Mouse (Mus musculus) embryo, embryonic 11.5 days (tissue): Measurements from ENCODE around the gene Tpsb2.

Experiments
- DNase-seq: peaks from one replicate; pipeline ENCODE4 v3.0.0-alpha.2; 2012; ENCODE audit warnings: low read depth, low spot score

Tpsb2 gene

DNA sequence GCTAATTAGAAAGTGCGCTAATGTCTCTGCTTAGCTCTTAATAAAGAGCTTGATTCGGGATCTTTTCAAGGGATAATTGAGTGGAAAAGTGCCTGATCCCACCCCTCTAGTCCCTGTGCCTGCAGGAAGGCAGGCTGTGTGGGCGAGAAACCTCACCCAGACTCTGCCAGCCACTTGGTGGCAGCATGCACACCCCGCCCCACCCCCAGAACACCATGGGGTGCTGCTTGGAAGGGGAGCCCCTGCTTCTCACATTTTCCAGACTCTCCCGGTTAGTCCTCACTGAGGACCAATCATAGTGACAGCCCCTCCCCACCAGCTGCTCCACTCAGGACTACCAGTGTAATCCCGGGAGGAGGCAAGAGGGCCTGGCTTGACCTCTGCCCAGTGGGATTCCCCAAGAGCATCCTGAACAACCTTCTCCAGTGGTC is 39.9 kb downstream of the Tpsb2 start:
- no peak for DNase-seq

GRCm38 (mm10) chr17:25407352-25407751 is 41.2 kb downstream of the Tpsb2 start:
- no peak for DNase-seq

- no peak for DNase-seq
Observed at GRCm38 (mm10) chr17:25408302-25408999, 42.3 kb downstream of the Tpsb2 start.

DNA sequence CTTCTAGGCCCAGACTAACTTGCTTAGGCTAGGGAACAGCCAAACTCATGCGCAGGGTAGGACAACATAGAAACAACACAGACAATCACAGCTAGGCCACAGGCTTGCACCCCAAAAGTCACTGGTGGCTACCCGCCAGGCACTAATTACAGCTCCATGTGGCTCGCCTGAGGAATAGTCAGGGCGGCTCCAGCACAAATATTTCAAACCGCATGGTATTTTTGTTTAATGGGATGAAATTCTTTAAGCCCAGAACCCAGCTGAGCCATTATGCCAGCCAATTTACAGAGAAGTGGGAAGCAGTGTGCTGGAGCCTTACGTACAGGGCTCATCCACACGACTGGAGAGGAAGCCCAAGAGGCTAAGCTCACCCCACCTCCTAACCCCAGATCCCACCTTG is 43.5 kb downstream of the Tpsb2 start:
- DNase-seq = no peak

DNA sequence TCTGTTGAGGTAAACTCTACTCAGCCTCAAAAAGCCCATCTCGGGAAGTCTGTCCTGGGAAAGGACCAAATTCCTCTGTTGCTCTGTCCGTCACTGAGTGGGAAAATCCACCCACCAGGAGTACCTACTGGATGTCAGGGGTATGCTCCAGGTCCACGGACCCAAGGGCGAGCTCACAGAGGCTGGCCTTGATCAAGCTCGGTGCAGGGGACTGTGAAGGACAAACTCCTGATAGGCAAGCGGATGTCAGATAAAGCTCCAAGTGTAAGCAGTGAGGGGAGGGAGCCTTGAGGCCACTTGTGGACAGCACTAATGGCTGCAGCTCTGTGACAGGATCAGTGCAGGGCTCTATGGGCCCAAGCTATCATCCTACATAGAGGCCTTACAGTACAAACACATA is 44.1 kb downstream of the Tpsb2 start:
- DNase-seq = no peak

GRCm38 (mm10) chr17:25410786-25411185 is 44.7 kb downstream of the Tpsb2 start:
- no peak for DNase-seq

GRCm38 (mm10) chr17:25411251-25411650 is 45.1 kb downstream of the Tpsb2 start:
- no peak for DNase-seq

- no peak for DNase-seq
Observed at GRCm38 (mm10) chr17:25414209-25414608, 48.1 kb downstream of the Tpsb2 start.

DNA sequence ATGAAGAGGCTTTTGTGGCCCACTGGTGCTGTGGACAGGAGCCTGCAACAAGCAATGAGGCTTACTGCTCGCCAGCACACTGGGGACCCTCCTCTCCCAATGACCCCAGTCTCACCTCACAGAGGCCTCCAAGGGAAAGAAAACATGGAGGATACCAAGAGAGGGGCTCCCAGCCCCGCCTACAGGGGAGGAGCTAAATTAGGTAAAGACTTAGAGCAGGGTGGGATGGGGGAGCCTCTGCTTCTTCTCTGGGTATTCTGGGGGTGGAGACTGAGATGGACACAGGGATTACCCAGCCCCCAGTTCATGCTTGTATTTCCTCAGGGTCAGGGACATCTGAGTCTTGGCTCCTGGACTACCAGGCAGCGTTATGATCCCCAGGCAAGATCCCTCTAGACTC is 48.8 kb downstream of the Tpsb2 start:
- DNase-seq = no peak

GRCm38 (mm10) chr17:25415421-25415913 is 49.4 kb downstream of the Tpsb2 start:
- no peak for DNase-seq

DNA sequence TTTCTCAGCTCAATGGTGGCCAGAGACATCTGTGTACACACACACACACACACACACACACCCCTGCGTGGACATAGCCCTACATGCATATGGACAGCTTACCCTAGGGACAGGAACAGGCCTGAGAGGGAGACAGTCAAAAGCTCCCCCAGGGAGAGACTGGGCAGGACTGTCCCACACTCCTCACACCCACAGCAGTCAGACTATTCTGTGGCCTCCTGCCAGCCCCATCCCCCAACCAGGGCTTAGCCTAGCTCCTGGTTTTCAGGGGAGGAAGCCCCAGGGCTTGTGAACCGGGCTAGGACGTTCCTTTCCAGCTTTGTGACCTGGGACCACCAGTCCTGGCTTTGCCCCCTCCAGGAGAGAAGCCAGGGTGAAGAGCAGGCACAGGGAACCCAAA is 50.1 kb downstream of the Tpsb2 start:
- DNase-seq = no peak

GRCm38 (mm10) chr17:25417990-25418389 is 51.9 kb downstream of the Tpsb2 start:
- DNase-seq = no peak
